Mouse (Mus musculus): ENCODE measurements around the gene Tmem37.

DNA sequence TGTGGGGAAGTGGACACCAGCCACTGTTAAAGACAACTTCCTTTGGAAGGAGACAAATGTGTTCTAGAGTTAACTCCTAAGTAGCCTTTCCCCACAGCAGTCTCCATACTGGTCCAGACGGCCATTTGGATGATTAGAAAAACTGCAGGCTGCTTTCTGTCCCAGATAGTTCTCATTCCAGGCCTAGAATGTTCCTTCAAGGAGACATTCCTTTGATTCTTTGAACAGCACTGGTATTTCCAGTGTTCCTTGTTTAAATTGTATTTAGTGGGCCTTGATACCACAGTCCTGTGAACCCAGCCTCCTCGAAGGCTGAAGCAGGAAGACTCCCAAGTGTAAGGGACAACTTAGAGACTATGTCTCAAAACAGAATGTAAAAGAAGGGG is 40.4 kb downstream of the Tmem37 start:
- TF ChIP-seq CTCF (IDR thresholded peaks at IDR 0.05; ENCODE audit: low read depth, low read length), result no peak
- no peak for TF ChIP-seq POLR2A (IDR thresholded peaks at IDR 0.05; ENCODE audit: insufficient read depth, low read length)
- no peak for TF ChIP-seq EP300 (IDR thresholded peaks at IDR 0.05; ENCODE audit: insufficient read depth, low read depth, low read length)

Measured in ES-Bruce4 (cell line).